Mouse (Mus musculus) kidney, postnatal 36 days (tissue): Measurements from ENCODE around the gene Ces2c.
"Not testable (repeated sequence)": the region's sequence is repeated elsewhere in the genome, so short reads cannot be mapped to it uniquely, and the experiment has no call there.

Source experiments
- DNase-seq, 2 experiments: peaks; one replicate each; pipeline ENCODE4 v3.0.0; 2021 to 2022; ENCODE audit warnings: mixed read lengths in 2 of 2

The Ces2c gene

GRCm38 (mm10) chr8:104846831-104847230 lies at the start of gene Ces2c:
TSS of gene Ces2c (plus strand) at chr8:104847068.
- peak; percentile 59 to 62 for DNase-seq

DNA sequence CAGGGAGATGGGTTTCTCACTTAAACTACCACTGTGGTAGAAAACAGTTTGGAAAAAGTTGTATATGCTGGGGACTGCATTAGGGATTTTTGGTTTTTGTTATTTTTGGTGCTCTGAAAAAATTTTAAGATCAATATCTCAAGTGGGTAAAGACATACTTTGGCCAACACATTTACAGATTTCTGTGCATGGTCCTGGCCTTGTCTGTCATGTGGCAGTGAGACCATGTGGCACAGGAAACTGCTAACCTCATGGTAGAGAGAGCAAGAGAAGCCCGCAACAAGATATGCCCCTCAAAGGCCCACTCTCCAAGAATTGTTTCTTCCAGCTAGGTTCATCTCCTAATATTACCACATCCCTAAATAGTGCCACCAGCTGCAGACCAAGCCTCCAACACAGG lies 47.5 kb upstream of the Ces2c start:
- DNase-seq, result no peak

- no peak for DNase-seq
These were observed 40.7 kb upstream of the Ces2c start for GRCm38 (mm10) chr8:104806127-104806526.

DNA sequence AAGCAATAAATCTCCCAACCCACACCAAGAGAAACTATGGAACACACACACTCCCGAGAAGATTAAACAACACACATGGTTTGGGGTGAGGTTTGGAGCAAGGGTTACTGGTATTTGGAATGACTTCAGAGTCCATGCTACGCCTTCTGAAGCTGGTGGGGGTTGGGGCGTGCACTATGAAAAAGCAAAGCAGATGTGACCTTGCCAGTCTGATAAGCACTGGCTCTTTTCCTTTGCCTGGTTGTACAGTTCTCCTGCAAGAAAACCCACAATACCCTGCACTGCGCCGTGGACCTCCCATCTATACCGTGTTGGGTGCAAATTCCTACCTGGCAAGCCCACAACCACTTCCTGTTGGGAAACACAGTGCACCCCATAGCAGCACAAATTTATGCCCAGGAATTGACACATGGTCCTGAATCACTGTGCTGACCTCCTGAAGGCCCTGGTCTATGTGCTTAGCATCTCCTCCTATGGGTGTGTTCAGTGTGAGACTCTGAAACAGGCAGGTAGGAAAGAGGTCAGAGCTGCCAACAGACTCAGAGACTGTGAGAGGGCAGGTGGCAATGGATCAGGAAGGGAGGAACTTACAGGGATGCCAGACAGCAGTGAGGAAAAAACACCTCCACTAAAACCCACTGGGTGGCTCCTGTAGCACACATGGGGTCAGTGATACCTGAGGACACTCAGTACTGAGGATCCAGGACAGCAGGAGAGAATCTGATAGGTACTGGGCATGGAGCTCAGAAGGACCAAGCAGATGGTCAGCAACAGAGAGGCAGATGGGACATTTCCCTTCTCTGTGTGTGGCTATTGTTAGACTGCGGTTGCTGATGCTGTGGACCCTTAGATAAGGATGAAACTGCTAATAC lies 38.1 kb upstream of the Ces2c start:
- DNase-seq, result no peak

DNA sequence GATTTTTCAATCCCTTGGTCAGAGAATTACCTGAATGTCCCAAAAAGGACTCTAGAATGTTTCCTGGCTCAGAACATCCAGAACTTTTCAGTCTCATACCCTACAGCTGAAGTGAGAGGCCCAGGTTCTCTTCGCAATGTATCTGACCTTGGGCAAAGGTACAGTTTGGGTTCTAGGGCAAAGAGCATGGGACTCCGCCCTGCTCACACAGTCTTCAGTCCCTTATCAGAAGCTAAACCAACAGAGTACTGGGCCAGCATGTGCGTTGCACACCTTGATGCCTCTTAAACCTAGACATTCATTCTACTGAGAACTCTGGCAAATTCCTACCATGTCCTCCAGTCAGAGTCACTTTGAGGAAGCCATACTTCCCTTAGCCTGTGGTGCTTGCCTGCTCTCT lies 37.4 kb upstream of the Ces2c start:
- DNase-seq, result no peak

- peak; percentile 8 to 9 for DNase-seq
These were observed 20.0 kb upstream of the Ces2c start for GRCm38 (mm10) chr8:104826912-104827311.

- DNase-seq, result peak; percentile 15 to 33
These were observed 18.6 kb upstream of the Ces2c start for GRCm38 (mm10) chr8:104828221-104828620.

DNA sequence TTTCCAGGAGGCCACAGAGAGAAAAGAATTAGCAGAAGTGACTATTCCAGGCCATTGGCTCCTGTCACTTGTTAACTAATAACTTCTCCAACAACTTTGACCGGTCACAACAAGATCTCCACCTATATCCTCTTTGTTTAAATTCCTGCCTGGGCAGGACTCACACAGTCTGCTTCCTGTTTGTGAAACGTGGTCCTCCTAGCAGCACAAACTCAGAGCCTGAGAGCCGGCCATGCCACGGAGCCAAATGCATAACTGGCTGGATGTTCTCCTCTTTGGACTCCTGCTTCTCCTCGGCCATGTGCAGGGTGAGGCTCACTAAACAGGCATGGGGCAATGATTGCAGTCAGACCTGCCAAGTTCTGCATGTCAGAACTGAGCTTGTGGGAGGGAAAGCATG lies 15.4 kb upstream of the Ces2c start, which contains the start of gene Ces2b:
Gene Ces2b, plus strand, starts transcription at position 133 of the 400 bp plus-strand sequence.
- peak; percentile 41 to 48 for DNase-seq

DNA sequence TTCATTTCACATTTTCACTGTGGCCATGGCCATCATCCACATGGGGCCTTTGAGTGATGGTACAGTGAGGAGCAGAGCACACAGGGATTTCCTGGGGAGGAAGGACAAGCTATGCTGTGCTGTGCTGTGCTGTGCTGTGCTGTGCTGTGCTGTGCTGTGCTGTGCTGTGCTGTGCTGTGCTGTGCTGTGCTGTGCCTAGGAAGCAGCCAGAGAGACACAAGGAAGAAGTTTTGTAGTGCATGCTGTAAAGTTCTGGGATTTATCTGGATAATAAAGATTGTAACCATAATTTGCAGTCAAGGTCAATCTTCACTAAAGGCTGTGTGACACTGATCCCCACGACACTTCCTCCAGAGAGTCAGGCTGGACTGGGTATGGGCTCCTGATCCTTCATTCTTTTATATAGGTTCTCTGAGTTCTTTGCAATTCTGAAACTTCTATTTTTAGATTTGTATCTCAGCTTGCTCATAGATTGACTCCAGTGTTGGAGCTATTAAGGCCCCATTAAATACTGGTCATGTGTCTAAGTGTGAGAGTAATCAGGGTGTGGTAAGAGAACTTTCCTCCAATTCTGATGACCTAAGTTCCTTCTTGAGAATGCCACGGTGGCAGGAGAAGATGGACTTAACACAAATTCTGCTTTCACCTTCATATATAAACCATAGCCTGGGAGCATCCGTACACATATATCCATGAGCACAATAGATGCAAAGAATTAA lies 5.3 kb upstream of the Ces2c start:
- no peak for DNase-seq

DNA sequence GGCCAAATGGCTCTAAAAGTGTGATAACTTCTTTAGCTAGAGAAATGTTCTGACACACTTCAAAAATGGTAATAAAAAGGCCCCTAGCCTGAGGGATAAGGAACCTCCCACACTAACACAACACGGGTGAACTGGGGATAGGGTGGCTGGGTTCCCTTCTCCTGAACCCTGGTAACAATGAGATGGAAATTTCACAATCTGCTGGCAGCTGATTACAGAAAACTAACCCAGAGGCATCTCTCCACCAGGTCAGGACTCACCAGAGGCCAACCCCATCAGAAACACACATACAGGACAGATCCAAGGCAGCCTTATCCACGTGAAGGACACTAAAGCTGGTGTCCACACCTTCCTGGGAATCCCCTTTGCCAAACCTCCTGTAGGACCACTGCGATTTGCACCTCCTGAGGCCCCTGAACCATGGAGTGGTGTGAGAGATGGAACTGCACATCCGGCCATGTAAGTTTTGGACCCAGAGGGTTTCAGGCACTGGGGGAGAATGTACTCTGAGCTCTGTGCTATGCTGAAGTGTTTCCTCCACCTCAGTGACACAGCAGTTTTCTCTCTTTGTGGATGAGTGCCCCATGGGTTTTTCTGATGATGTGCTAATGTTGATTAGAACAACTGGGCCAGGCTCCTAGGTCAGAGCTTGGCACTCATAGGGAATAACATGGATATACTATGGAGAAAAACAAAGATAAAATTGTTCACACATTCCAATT lies 1.0 kb downstream of the Ces2c start:
- DNase-seq, result no peak

GRCm38 (mm10) chr8:104866844-104867531 lies 20.1 kb downstream of the Ces2c start:
- DNase-seq, result not testable (repeated sequence)

- not testable (repeated sequence) for DNase-seq
These were observed 22.0 kb downstream of the Ces2c start for GRCm38 (mm10) chr8:104868876-104869275.

GRCm38 (mm10) chr8:104886223-104886926 lies 39.5 kb downstream of the Ces2c start:
- DNase-seq, result not testable (repeated sequence)

DNA sequence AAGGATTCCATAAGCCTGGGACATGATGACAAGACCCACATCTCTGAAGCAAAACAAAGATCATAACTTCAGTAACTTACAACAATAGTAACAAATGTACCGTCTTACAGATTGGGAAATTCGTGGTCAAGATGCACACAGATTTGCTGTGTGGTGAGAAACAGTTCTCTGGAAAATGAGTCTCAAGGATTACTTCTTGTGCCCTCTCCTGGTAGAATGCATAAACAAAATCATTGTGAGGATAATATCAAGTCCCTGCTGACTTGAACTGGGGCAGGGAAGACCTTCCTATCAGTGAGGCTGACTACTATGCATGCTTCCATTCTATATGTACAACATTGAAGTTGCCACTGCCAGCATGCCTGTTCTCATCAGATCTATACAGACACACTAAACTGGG lies 54.9 kb downstream of the Ces2c start:
- DNase-seq, result peak in 1 of 2 experiments; percentile 18
